Mouse (Mus musculus): ENCODE data around the gene Msh6.
"Not testable (repeated sequence)": the region's sequence is repeated elsewhere in the genome, so short reads cannot be mapped to it uniquely, and the experiment has no call there.

The Msh6 gene

DNA sequence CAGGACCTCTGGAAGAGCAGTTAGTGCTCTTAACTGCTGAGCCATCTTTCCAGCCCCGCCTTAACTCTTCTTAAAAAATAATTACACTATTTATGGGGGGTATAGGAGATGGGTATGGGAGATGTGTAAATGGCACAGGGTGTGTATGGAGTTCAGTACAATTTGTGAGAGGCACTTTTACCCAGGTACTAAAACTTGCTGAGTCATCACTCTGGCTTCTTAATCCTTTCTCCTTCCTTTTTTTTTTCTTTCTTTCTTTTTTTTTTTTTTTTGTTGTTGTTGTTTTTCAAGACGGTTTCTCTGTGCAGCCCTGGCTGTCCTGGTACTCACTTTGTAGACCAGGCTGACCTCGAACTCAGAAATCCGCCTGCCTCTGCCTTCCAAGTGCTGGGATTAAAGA is 2.1 kb downstream of the Msh6 start:
- in situ Hi-C loops (cut with MboI; ENCODE audit: low sequenced_read_pairs) = not testable (repeated sequence)

DNA sequence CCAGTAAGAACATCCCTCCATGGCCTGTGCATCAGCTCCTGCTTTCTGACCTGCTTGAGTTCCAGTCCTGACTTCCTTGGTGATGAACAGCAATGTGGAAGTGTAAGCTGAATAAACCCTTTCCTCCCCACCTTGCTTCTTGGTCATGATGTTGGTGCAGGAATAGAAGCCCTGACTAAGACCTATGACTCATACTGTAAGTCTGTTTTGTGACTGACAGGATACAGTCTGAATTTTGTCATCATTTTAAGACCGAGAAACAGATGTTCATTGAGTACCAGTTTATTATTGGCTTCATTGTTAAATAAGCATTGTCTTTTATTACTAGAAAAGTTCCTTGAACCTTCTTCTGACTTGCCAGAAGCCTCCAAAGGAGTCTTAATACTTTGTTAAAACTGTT is 4.8 kb downstream of the Msh6 start:
- in situ Hi-C loops (cut with MboI; ENCODE audit: low sequenced_read_pairs) = not testable (repeated sequence)

DNA sequence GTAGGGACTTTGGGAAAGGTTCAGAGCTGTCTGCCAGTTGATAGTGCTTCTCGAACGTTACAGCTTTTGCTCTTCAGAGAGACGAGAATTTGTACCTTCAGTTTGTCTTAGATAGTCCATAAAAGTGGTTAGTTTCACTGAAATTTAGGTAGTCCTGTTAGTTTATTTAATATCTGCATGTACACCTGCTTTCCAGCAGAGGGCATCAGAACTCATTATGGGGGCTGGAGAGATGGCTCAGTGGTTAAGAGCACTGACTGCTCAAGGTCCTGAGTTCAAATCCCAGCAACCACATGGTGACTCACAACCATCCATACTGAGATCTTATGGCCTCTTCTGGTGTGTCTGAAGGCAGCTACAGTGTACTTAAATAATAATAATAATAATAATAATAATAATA is 7.2 kb downstream of the Msh6 start:
- in situ Hi-C loops (cut with MboI; ENCODE audit: low sequenced_read_pairs) = no loop called here

DNA sequence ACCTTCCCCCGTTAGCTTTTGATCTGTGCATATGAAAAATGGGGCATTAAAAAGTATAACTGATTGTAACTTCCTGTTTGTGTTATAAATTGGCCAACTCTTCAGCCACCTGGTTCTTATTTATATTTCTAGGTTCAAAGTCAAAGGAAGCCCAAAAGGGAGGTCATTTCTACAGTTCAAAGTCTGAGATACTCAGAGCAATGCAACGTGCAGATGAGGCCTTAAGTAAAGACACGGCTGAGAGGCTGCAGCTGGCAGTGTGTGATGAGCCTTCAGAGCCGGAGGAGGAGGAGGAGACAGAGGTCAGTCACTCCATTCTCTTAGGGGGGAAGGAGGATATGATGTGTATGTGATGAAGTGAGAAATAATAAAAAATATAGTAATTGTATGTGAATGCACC is 8.5 kb downstream of the Msh6 start:
- in situ Hi-C loops (cut with MboI; ENCODE audit: low sequenced_read_pairs) = no loop called here

DNA sequence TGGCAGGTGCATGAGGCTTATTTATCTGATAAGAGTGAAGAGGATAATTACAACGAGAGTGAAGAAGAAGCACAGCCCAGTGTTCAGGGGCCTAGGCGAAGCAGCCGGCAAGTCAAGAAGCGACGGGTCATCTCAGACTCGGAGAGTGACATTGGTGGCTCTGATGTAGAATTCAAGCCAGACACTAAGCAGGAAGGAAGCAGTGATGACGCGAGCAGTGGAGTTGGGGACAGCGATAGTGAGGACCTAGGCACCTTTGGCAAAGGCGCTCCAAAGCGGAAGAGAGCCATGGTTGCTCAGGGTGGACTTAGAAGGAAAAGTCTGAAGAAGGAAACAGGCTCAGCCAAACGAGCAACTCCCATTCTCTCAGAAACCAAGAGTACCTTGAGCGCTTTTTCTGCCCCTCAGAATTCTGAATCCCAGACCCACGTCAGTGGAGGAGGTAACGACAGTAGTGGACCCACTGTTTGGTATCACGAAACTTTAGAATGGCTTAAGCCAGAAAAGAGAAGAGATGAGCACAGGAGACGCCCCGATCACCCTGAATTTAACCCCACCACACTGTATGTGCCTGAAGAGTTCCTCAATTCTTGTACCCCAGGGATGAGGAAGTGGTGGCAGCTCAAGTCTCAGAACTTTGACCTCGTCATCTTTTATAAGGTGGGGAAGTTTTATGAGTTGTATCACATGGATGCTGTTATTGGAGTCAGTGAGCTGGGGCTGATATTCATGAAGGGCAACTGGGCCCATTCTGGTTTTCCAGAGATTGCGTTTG is 9.8 kb downstream of the Msh6 start:
- in situ Hi-C loops (cut with MboI; ENCODE audit: low sequenced_read_pairs) = no loop called here

DNA sequence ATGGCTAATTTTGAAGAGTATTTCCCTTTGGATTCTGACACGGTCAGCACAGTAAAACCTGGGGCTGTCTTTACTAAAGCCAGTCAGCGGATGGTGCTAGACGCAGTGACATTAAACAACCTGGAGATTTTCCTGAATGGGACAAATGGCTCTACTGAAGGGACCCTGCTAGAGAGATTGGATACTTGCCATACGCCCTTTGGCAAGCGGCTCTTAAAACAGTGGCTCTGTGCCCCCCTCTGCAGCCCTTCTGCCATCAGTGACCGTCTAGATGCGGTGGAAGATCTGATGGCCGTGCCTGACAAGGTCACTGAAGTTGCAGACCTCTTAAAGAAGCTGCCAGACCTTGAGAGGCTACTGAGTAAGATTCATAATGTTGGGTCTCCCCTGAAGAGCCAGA is 11.1 kb downstream of the Msh6 start:
- in situ Hi-C loops (cut with MboI; ENCODE audit: low sequenced_read_pairs) = no loop called here

DNA sequence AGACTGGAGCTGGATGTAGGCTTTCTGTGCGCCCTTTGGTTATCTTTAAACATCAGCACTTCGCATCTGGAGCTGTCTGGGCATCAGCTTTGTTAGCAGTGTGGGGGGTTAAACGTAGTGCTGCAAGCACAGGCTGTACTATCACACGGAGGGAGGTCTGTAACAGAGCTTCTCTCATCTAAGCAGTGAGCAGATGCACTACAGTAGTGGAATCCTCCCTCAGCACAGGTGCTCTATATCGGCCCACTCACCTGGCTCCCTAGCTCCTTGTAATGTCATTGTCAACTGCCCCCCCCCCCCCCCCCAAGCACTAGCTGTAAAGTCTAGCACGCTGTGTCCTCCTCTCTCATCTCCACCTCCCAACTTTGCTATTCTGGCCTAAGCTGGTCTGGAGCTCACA is 12.6 kb downstream of the Msh6 start:
- in situ Hi-C loops (cut with MboI; ENCODE audit: low sequenced_read_pairs) = no loop called here

DNA sequence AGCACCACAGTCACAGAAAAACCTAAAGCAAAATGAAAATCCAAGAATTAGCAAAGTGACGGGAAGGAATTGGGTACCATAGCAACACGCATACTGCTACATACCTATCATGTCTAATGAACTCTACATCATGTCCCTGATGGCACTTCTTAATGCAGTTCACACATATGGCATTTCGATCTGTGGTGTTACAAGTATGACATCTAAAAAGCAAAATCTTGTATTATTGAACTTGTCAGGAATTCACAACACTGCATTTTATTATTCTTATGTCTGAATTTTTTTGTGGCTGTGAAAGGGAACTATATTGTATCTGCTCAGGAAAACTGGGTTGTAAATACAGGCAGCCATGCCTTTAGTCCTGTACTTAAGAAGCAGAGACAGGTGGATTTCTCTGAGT is 17.3 kb downstream of the Msh6 start:
- in situ Hi-C loops (cut with MboI; ENCODE audit: low sequenced_read_pairs) = no loop called here

DNA sequence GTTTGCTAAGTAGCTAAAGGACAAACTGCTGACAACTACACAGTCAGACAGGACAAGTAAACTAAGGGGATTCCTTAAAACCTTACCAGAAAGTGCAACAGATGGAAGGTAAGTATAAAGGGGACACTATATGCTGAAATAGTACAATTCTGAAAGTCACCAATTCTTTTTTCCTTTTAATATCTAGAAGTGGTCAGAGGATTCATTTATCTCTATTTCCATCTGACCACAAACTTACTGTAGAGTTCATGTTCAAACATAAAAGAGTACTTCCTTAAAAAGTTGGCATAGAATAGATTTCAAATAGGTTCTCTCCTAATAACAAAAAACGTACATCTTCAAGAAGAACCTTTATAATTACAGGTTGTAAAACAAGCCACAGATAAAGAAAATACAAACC is 18.5 kb downstream of the Msh6 start:
- in situ Hi-C loops (cut with MboI; ENCODE audit: low sequenced_read_pairs) = no loop called here

DNA sequence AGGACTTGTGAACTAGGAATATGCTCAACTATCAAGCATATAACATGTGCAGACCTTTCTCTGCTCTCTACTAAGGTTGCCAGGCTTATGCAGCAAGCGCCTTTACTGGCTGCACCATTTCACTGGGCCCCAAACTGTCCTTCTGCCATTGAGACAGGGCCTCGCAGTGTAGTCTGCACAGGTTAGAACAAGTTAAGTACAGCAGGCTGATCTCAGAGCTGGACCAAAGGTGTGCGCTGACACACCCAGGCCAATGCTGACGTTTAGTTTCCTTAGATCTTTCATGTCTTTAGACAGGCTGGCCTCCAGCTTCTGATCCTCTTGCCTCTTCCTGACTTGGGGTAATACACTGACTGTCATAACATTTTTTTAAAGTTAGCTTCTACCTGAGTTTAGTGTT is 22.9 kb downstream of the Msh6 start:
- in situ Hi-C loops (cut with MboI; ENCODE audit: low sequenced_read_pairs) = no loop called here

DNA sequence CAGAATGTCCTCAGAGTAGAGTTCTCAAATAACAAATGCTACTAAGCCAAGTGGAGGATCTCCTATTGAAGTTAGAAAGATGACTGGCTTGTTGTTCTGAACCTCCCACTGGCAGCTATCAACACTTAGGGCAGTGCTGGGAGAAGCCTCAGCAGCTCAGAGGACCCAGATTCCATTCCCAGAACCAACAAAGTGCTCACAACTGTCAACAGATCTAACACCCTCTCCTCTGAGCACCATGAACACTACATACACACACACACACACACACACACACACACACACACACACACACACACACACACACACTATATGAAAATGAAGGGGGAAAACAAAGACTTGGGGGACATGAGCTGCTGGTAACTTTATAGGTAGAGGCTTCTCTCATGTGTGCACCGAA is 30.0 kb downstream of the Msh6 start:
- in situ Hi-C loops (cut with MboI; ENCODE audit: low sequenced_read_pairs) = loop anchor here (25.0 kb wide), 1 partner anchor 507 kb away; no protein-coding TSS in a partner anchor

DNA sequence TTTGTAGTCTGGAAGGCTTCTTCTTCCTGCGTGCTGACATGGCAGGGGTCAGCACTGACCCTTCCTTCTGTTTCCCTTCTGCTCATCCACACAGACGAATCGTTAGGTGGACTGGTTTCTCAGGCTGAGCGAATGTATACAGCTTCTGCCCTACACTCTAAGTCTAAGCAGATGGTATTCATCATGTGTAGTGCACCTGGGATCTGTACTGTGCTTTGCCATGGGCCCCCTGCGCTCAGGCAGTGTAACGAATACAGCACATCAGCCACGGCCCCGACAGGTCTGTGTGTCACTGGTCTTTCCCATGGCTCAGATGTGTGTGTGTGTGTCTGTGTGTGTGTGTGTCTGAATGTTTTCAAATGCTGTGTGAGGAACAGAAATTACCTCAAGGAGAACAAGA is 32.1 kb downstream of the Msh6 start:
- in situ Hi-C loops (cut with MboI; ENCODE audit: low sequenced_read_pairs) = loop anchor here (25.0 kb wide), 1 partner anchor 505 kb away; no protein-coding TSS in a partner anchor

DNA sequence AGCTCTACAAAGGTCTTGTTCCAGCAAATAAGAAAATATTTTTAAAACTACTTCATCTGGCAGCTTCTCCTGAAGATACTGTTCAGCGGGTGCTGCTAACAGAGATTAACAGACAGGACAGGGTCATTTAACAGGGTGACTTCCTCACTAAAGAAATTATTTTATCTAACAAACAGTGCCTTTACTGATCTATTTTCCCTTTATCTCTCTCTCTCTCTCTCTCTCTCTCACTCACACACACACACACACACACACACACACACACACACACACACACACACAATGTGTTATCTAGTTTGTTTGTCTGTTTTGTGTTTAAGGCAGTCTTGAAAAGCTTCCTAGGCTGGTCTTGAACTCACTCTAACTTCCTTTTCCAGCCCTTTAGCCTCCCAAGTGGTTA is 39.6 kb downstream of the Msh6 start:
- in situ Hi-C loops (cut with MboI; ENCODE audit: low sequenced_read_pairs) = loop anchor here (25.0 kb wide), 1 partner anchor 498 kb away; no protein-coding TSS in a partner anchor

DNA sequence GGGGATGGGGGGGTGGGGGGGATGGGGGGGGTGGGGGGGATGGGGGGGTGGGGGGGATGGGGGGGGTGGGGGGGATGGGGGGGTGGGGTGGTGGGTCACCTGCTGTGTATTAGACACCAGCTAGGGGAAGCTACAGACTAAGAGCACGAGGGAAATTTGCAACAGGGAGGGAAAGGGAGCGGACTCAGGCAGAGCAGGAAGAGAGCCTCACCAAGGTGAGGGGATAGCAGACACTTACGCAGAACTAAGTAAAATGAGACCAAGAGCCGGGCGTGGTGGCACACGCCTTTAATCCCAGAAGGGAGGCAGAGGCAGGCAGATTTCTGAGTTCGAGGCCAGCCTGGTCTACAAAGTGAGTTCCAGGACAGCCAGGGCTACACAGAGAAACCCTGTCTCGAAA is 41.2 kb downstream of the Msh6 start:
- in situ Hi-C loops (cut with MboI; ENCODE audit: low sequenced_read_pairs) = loop anchor here (25.0 kb wide), 1 partner anchor 496 kb away; no protein-coding TSS in a partner anchor

DNA sequence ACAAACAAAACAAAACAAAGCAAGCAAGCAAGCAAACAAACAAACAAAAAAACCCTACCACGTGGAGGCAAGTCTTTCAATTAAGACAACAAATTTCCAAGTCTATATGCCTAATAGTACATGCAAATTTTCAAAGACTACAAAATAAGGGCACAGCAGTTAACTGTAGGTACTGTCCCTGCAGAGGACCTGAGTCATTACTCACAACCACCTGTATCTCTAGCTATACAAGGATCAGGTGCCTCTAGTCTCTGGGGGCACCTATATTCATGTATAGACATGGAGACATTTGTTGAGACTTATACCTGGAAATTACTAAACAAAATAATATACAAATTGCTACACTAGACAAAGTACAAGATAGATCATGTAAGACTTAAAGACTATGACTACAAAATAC is 49.1 kb downstream of the Msh6 start:
- in situ Hi-C loops (cut with MboI; ENCODE audit: low sequenced_read_pairs) = loop anchor here (25.0 kb wide), 1 partner anchor 488 kb away; no protein-coding TSS in a partner anchor

DNA sequence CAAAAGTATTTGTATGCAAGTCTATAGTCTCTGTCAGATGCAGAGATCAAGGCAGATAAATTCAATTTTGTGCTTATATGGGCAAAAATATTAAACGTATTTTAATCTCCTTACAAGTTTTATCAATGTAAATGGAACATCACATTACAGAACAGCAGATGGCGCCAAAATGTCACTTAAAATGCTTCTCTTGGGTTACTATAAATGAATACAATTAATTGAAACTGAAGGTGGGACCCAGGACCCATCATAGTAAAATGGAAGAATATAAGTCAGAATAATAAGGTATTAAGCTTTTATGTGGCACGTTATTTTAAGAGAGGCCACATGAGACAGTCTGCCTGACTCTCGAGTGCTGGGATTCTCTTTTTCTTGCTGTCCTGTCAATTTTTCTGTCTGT is 50.4 kb downstream of the Msh6 start:
- in situ Hi-C loops (cut with MboI; ENCODE audit: low sequenced_read_pairs) = no loop called here

DNA sequence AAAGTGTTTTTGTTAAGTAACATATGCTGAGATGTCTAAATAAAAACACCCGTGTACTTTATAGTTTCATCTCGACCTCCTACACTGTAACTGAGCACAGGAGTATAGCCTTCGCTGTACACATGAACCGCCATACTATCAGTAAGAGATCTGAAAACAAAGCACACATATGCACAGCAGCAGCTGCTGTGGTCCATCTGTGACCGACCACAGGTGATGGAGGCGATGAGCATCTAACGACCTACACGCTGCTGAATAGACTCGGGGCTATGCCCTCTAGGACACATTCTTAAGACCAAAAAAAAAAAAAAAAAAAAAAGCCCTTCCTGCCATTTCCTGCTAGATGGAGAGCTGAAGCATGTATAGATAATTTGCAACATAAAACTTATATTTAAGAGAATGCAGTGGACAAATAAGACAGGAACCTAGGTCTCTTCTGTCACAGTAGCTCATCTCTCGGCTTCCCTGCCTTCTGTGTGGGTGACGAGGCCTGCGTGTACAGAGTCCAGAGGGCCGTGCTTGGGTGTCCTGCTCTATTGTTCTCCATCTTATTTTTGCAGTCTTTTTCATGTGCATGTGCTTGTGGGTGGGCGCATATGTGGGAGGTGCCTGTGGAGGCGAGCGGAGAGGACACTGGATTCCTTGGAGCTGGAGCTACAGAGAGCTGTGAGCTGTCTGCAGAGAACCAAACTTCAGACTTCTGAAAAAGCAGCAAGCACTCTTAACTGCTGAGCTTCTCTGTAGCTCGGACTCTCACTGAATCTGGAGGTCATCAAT is 54.5 kb downstream of the Msh6 start:
- in situ Hi-C loops (cut with MboI; ENCODE audit: low sequenced_read_pairs) = no loop called here

DNA sequence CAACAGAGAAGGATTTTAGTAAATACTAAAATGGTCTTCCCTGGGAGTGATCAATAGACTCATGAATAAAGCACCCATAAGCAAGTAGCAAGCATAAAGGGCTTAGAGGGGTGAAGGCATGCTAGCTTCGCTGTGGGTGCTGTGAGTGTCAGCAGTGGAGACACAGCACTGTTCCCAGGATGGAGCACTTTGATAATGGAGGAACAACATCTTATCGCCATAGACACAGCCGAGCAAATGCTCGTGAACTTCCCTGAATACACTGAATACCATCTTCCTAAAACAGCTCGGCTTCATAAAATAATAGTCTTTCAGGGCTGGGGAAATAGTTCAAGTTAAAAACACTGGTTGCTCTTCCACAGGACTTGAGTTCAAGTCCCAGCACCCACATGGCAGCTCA is 56.9 kb downstream of the Msh6 start:
- in situ Hi-C loops (cut with MboI; ENCODE audit: low sequenced_read_pairs) = no loop called here

DNA sequence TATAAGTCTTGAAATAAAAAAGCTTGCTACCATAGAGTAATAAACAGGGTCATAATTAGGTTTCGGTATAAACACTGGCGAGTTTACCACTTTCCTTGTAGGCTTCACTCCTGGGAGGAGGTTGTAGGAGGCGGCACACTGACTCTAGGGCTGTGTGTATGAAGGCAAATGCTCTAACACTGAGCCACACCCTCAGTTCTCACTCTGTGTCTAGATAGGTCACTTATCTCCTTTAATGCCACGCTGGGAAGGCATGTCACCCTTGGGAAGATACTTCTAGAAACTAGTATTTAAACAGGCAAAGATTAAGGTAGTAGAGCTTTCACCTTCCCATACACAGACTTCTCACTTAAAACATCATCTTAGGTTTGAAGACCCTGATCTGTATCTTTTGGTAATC is 59.6 kb downstream of the Msh6 start:
- in situ Hi-C loops (cut with MboI; ENCODE audit: low sequenced_read_pairs) = no loop called here

All from CH12F3 (cell line).